Mouse (Mus musculus): ENCODE measurements around the gene Kctd15.

Kctd15 gene

DNA sequence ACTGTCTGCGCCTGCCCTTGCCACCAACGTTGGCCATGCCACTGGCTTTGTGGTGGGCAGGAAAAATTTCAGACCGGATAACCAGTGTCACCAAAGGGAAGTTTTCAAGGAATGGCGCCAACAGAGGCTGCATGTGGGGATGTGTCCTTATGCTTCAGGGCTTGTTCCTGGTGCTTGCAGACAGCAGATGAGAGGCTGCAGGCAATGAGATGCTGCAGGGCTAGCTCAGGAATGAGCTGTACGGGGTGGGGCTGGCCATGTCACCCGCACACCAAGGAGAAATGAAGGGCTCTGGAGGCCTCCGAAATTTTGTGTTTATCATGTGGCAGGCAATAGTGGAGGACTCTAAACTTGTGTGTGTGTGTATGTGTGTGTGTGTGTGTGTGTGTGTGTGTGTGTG lies 6.6 kb upstream of the Kctd15 start:
- DNase-seq (ENCODE audit: low spot score in 2 of 2) = no peak

DNA sequence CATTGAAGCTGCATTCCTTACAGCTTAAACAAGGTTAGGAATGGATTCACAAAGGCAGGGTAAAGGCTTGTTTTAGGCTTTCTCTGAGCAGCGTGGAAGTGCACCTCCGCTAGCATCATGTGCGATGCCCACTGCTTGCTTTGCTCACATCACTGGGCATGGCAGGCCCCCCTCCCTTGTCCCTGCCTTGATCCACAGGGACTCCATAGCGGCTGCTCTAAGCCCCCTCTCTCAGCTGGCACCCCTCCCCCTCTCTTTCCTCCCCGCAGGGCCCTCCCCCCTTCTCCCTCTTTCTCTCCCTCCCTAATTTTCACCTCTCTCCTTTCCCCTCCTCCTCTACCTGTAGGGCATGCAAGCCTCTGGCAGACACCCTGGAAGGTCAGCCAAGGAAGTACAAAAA lies 5.7 kb upstream of the Kctd15 start:
- DNase-seq (ENCODE audit: low spot score in 2 of 2) = no peak

DNA sequence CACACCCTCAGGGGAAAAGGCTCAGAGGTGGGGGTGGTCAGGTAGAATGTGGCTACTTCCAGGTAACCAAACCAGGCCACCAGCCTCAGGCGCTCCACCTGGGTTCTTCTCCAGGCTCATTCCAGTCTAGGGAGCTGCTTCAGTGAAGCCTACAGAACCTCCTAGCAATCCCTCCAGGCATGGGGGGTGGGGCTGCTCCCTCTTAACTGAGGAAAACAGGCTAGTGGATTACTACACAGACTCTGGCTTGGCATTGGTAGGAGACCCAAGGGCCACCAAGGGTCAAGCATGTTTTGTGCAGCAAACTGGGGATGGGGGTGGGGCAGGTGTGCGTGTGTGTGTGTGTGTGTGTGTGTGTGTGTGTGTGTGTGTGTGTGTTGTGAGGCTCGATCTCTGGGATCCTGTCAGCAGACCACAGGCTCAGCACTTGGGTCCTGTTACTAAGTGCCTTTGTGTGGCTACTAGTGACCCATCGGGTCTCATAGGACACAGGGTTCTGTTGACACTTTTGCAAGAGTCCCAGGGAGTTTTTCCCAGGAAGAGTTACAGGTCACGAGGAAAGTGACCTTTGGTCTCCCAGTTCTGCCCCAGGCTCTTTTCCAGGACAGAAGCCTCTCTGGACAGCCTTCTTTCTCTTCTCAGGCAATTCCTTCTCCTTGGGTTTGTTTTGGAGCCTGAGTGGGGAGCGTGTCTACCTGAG lies 3.0 kb upstream of the Kctd15 start:
- DNase-seq (ENCODE audit: low spot score in 2 of 2) = no peak

DNA sequence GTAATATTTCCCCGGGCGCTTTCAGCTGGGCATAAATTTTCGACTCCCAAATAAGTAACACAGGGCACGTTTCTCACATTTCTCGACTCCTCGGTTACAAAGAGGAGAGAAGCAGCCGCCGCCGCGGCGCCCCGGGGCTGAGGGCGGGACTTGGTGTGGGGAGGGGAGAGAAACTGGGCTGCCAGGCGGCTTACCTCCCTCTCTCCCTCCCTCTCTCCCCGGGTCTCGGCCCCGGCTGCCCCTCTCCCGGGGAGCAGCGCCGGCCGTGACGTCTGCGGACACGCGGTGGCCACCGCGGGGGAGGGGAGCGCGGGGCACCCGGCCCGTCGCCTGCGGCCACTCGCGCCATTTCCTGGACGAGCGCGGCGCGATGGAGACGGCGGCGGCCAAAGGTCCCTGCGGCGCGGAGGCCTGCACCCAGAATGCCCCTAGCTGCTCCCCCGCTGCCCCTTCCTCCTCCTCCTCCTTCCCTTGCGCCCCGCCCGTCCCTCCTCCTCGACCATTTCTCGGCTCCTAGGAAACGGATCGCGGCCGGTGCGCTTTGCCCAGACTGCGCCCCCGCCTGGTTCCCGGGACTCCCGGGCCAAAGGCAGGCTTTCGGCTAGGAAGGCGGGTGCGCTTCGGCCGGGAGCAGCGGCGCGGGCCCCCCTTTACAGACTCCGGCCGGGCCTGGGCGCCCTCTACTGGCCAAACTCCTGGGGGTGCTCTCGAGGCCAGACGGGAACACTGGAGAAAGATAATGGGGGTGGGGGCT lies 1.3 kb downstream of the Kctd15 start:
- DNase-seq (ENCODE audit: low spot score in 2 of 2) = peak; percentile 85

DNA sequence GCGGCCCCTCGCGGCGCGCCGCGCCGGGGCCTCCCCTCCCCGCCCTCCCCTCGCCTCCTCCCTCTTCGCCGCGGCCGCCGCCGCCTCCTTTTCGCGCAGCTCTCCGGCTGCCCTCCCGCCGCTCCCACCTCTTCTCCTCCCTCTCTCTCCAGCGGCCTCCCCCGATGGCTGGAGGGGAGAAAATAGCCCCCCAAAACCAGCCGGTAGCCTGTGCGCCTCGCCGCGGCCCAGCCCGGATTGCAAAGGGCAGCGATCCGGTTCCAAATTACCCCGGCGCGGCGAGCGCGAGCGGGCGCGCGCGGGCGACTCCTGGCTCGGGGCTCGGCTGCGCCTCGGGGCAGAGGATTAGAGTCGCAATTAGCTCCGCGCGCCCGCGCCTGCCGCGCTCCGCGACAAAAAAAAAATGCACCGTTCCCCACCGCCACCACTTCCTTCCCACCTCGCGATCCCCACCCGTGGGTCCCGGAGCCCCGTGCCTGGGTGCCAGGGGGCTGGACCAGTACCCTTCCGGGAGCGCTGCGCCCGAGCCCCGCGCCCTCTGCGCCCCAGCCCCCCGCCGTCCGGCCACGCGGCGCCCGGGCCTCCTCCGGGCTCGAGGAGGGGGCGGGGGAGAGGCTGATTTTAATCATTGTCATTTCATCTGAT lies 2.0 kb downstream of the Kctd15 start:
- peak in 1 of 2 experiments; percentile 18 for DNase-seq (ENCODE audit: low spot score in 2 of 2)

DNA sequence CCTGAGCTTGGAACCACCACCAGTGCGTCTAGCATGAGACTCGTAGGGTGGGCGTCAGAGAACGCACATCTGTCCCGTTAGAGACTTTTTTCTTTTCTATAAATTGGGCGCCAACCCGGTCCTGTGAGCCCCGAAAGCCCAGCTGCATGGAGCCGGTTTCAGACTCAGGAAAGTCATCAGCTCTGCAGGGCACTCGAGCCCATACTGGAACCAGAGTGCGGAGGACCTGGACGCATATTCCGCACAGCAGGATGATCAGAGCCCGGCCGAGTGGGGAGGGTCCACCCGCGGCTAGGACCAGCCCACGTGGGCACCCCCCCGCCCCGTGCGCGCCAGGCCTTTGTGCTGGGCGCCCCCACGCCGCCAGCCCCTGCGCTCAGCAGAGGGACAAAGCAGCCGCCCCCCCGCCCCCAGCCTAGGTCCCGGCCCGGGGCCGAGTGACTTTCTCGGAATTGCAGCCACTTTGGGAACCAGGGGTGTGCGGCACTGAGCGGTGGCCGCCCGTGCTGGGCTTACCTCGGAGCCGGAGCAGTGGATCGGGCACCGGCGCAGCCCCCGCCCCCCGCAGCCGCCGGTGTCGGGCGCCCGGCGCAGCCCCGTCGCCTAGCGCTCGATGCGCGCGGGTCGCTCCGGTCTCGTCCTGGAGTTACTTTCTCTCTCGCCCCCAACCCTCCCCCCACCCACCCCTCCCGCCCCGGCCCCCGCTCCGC lies 2.6 kb downstream of the Kctd15 start:
- DNase-seq (ENCODE audit: low spot score in 2 of 2) = peak in 1 of 2 experiments; percentile 8

DNA sequence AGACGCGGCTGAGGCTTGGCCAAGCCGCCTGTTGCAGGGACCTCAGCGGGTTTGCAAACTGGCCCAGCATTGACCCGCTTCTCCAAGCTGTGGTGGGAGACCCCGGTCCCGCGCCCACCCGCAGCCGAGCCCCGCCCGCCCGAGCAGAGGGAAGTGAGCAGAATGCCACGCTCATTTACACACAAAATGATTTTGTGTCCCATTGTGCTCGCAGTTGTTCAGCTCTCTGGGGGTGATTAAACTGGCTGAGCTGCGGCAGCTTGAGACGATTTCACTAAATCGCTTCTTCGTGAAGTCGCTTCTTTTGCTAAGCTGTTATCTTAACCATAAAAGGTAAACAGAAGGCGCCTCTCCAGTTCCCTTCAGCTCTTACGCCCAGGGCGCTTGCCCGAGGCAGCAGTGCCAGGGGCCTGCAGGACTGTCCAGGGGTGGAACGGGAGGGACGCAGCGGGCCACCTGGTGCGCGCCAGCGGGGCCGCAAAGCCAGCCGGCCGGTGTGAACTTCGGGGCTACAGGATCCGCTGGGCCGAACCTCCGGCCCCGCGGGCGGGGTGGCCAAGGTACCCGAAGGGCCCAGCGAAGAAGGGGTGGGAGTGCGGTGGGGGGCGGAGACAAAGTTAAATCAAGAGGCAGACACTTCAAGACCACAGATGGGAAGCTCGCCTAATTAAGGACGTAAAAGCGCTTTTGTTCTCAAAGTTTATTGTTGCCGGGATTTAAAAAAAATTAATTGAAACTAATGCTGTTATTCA lies 3.6 kb downstream of the Kctd15 start:
- DNase-seq (ENCODE audit: low spot score in 2 of 2) = no peak

DNA sequence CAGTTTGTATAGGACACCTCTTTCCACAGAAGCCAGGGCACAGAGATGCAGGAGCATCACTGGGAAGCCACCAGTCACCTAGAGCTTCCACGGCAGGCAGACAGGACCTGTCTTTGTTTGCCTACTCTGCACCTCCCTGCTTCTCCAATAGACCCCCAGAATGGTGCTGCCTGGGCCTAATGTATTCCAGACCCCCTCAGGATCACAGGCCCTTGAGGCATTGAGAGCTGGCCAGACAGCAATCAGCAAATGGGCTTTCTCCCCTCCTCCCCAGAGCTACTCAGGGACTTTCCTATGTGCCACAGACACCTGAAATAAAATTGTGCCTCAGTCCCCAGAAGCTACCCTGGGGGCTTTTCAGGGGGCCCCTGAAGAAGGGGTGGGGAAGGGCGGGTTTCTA lies 5.2 kb downstream of the Kctd15 start:
- DNase-seq (ENCODE audit: low spot score in 2 of 2) = no peak

DNA sequence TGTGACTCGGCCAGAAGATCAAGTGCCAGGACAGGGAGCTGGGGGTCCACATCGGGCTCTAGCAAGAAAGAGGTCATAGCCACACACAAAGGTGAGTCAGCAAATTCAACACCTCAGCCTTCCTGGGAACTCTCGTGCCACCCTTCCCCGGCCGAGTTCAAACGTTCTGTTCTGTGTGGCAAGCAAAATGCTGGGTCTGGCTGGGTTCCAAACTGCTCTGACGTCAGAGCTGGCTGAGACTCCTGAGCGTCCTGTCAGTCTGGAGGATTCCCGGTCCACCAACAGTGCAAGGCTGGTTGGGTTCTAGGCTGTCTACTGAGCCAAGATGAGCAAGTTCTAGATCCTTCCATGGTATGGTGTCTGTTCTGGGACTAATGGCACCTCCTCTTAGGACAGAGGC lies 9.5 kb downstream of the Kctd15 start:
- DNase-seq (ENCODE audit: low spot score in 2 of 2) = peak in 1 of 2 experiments; percentile 39

DNA sequence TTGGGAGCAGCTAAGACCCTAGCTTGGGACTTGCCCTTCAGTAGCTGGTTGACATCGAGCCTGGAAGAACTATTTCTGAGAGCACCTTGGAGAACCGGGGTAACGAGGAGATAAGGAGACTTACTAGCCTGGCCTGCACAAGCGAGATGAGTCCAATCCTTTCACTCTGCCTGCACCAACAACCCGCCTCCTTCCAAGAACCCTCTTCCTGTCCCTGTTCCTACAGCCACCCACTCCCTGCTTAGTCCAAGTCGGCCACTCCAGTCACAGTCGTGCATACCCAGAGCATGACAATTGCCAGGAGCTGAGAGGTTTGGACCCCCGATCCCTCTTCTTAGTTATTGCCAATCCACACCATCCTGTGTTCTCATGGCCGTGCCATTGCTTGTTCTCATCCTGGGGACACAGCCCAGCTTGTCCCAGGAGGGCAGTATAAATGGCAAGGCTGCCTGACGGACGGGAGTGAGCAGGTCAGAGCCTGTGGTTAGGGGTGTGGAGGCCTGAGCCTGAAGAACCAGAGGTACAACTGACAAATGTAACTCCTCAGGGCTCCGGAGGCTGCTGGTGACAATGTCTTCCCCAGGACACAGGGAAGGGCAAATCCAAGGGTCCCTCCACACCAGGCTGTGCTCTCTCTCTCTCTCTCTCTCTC lies 10.3 kb downstream of the Kctd15 start:
- no peak for DNase-seq (ENCODE audit: low spot score in 2 of 2)

DNA sequence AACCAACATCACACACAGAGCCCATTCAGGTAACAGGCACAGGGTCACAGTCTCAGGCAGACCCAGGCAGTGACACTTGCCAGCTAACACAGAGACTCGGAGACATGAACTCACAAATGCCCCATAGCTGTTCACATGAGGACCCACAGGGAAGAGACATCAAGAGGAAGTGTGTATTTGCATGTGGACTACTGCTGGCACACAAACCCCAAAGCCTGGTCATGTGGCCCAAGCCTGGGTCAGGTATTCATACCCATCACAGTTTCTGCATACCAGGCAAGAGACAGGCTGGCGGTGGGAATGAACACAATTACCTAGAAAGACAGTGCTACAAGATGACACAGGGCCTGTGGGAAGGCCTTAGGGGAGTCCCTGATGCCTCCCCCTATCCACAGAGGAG lies 10.9 kb downstream of the Kctd15 start:
- no peak for DNase-seq (ENCODE audit: low spot score in 2 of 2)

DNA sequence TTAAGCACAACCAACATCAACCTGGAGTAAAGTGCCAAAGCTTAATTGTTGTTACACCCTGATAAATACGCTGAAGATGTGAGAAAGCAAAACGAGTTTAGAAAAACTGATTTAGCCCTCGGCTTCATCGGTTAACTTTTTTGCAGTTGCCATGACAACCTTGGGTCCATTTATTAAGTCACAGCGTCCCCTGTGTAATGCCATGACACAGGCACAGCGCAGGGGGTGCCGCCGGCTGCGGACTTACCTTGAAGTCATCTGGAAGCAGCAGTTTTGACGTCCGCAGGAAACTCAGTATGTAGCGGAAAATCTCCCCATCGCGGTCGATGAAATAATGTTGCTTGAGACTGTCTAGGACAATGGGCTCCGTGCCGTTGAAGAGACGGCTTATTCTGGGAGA lies 11.9 kb downstream of the Kctd15 start:
- no peak for DNase-seq (ENCODE audit: low spot score in 2 of 2)

DNA sequence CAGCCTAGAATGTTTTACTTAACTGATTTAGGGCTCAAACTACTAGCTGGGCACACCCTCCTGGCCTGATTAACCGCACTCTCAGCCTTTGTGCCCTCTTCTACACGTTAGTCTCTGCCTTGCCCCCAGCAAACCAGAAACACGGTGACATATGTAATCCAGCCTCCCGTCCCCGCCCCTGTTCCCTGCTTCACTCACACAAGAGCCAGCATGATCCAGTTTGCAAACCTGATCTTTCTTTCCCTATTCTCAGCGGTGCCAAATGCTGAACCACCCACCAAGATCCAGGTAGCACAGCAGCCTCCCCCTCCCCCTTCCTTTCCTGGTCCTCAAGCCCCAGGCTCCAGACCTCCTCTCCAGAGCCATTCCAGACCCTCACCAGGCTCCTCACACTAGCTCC lies 13.2 kb downstream of the Kctd15 start:
- DNase-seq (ENCODE audit: low spot score in 2 of 2) = no peak

DNA sequence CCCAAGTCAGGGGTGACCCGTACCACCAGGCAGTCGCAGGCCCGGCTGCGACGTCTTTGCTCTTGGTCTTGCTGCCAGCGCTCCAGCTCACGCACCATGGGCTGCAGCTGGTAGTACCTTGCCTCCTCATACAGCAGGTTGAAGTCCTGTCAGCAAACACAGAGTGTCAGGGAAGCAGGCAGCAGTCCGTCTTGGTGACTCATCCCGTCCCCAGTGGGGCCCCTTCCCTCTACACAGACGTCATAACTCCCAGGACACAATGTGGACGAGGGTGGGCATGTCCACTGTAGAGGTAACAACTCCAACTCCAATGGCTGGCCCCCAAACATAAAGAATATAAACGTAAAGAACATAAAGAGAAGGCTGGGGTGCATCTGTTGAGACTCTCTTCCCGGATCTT lies 14.6 kb downstream of the Kctd15 start:
- DNase-seq (ENCODE audit: low spot score in 2 of 2) = no peak

DNA sequence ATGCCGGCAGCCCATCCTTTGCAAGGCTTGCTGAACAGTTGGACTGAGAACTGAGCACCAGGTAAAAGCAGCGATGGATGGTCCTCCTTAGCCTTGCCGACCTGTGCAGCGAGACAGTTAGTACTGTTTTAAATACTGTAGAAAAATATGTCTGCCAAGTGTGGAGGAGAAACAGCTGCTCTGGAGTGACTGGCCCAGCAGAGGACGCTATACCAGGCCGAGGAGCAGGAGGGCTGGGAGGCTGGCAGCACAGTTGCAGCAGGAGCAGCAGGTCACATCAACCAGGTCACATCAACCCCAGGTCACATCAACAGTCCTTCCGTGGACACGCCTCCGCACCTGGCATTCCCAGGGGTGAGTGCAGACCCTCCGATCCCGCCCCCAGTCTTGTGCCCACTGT lies 16.7 kb downstream of the Kctd15 start:
- no peak for DNase-seq (ENCODE audit: low spot score in 2 of 2)

DNA sequence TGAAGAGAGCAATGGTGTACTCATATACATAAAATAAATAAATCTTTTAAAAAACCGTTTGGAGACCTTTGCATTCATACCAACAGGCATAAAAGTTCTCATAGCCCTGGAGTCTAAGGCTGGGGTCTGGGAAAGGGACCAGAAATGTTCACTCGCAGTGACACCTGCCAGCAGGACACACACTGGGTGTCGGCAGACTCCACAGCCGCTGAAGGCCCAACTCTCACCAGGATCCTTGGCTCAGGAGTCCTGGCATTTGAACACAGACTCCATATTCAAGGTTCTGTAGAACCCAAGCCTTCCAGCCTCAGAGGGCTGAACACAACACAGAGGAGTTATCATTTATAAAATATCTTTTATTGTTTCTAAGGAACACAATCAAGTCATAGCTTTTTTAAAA lies 19.9 kb downstream of the Kctd15 start:
- DNase-seq (ENCODE audit: low spot score in 2 of 2) = no peak

DNA sequence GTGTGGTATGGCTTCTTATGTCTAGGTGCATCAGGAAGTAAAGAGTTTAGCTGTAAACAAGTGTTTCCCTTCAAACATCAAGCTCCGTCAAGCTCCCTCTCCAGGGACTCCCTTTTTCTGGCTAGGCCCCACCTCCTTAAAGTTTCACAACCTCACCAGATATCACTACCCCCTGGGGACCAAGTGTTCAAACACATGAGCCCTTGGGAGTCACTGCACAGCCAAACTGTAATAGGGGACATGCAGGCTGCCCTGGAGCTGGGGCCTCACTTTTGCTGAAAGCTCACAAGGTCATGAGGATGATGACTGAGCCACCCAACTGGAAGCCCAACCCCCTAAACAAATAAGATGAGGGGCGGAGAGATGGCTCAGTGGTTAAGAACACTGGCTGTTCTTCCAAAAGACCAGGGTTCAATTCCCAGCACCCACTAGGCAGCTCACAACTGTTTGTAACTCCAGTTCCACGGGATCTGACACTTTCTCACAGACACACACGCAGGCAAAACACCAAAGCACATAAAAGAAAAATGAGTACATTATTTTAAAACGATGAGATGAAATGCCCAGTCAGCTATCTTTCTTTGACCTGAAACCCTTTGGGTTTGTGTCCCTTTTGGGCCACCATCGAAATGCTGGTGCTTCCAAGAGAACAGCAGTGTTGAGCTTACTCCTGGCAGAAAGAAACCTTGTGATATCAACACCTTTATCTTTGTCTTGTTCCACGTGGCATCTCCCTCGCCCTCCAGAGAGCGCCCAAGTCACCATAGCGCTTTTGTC lies 23.4 kb downstream of the Kctd15 start:
- peak; percentile 33 to 49 for DNase-seq (ENCODE audit: low spot score in 2 of 2)

DNA sequence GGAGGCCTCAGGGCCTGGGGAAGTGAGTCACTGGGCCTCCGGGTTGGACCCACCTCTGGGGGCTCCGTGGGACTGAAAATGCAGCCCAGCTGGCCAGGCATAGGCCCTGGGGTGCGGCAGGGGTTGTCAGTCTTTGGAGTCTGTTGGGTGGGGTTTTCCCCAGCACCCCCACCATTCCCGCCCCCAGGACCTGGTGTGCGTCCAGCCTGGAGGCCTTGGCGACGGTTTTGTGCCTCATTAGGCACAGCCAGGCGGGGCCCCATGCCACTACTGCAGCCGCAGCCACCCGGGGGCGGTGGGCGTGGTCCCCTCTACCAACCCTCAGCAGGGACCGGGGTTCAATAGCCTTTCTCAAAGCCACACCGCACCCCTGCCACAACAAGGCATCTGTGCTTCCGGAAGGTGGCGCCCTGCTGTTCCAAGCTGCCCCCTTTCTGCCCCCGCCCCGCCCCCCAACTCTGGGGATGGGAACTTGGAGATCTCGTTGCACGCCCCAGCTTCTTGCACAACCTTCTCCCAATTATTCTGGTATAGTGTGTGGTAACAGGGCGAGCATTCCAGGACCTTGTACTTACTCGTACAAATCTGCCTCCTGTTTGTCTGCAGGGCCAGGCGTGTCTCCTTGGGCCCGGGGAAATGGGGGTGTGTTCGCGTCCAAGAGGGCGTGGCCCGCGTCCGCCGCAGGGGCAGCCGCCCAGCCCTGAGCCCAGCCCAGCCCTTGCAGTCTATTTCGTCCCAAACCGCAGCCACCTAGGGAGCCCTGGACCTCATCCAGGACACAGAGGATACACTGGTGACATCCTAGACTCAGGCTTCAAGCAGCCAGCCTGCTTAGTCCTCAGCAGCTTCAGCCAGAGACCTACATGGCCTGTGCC lies 26.1 kb downstream of the Kctd15 start:
- peak; percentile 76 to 78 for DNase-seq (ENCODE audit: low spot score in 2 of 2)

DNA sequence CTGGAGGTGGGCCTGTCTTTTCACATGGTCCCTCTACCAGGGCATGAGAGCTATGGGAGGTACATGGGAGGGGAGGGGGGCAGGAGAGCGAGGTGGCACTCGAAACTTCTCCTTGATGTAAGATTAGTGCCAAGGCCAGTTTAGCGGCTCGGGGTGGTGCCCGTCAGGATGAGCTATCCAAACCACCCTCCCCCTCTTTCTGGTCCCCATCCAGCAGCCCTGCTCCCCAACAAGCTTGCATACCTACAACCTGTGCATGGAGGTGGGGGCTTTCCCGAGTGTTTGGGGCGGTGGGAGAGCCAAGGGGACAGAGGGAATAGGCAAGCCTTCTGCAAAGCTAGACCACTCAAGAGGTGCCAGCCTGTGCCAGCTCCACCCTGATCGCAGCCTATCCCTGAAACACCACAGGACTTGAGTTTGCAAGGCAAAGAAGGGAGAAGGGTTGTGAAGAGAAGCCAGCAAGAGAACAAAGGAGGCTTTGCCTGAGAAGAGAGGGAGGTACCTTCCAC lies 26.8 kb downstream of the Kctd15 start:
- DNase-seq (ENCODE audit: low spot score in 2 of 2) = peak in 1 of 2 experiments; percentile 10

Measured in heart, adult 9 months (tissue).